Mouse (Mus musculus): ENCODE measurements at regions not wholly inside any gene's neighbourhood (a gene's known extent, or its start where the extent isn't known, plus 50 kb on each side); places are given as distances from the start of the nearest gene placed in this dataset.
A peak's percentile ranks its signal among the peaks of the same experiment; 100 is the strongest.

DNA sequence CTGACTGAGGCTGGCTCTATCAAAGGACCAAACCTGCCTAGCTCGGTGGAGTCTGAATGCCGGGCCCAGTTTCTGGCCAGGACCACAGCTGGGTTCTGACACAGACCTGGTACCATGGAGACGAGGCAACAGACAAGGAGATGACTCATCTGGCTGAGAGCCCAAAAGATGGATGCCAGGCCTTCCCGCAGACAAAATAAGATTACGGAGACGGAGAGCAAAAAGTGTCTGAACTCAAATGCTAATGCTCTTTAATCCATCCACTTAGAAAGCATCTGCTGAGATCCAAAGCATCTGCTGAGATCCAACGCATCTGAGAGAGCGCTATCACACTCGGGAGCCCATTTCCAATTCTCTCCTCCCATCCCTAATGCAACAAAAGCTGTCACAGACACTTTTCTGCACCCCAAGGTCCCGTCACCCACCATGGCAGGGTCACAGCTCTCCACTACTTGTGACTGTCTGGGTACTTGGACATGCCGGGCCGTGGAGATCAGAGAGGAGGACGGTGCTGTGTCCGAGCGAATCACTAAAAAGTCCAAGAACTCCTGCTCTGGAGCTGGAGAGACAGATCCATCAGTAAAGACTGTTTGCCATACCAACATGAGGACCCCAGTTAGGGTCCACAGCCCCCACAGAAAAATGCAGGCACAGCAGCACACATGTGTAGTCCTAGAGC lies 278.3 kb upstream of the Sulf2 start:
- Histone ChIP-seq H3K27me3 (replicated peaks) (no peaks in the 10 kb centered on the region), H3K9me3 (replicated peaks) (no peaks in the 10 kb centered on the region), H3K4me1 (replicated peaks) (peaks cover 45% of the 10 kb centered on the region), H3K4me3 (no peak overlapping the region), H3K27ac (ENCODE audit: poor library complexity, severe bottlenecking) (peak overlapping the region; percentile 35), H3K36me3 (no peaks in the 10 kb centered on the region), H3K4me2 (no peak overlapping the region), H3K9ac (no peak overlapping the region)
- ATAC-seq (ENCODE audit: insufficient number of reproducible peaks, low FRiP score) = no peak
- 42% methylated on average over 15 of the region's 15 CpGs for WGBS

DNA sequence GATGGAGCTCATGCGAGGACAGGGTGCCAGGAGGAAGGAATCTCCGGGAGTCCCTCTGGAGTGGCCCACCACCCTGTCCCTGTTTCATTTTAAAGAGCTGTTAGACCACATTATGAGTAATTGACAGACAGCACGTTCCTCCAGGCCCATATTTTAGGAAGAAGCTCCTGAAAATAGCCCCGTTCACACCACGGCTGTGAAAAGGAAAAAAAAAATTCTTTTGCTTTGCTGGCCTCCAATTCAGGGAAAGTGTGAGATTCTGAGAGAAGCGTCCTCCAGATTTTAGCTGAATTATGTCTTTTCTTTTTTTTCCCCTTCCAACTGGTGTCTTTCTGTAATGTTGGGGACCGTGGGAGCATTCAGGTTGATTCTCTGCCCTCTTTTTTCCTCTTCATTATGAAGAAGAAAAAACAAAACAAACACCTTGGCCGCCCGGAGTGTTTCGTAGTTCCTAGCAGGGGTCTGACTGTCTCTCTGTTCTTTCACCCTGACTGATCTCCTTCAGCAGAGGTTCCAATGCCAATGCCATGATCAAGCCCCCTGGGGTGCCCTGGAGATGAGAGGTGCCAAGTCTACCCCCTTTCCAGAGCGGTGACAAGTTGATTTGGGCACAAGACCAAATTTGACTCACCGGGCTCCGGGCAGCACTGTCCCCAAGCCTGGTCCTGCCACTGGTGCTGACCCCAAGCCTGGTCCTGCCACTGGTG lies 277.6 kb upstream of the Sulf2 start:
- H3K4me1 ChIP-seq (replicated peaks) = peaks cover 46% of the 10 kb centered on the region
- 70% methylated on average over 13 of the region's 13 CpGs for WGBS

GRCm38 (mm10) chr2:166432531-166432930 lies 277.1 kb upstream of the Sulf2 start:
- peaks cover 52% of the 10 kb centered on the region for H3K4me1 ChIP-seq (replicated peaks)
- no peaks in the 10 kb centered on the region for H3K9me3 ChIP-seq (replicated peaks)
- H3K4me2 ChIP-seq = no peak overlapping the region
- 71% methylated on average over 8 of the region's 8 CpGs for WGBS
- H3K27me3 ChIP-seq (replicated peaks) = no peaks in the 10 kb centered on the region
- H3K9ac ChIP-seq = no peak overlapping the region
- ATAC-seq (ENCODE audit: insufficient number of reproducible peaks, low FRiP score) = no peak
- H3K27ac ChIP-seq (ENCODE audit: poor library complexity, severe bottlenecking) = no peak overlapping the region
- H3K4me3 ChIP-seq = no peak overlapping the region
- no peaks in the 10 kb centered on the region for H3K36me3 ChIP-seq

More for the DNA sequence above, 277.6 kb upstream of the Sulf2 start:
- peak overlapping the region; percentile 35; the same call in 1 of the 2 replicates for H3K27ac ChIP-seq (ENCODE audit: poor library complexity, severe bottlenecking)
- H3K36me3 ChIP-seq = no peaks in the 10 kb centered on the region
- no peak overlapping the region for H3K4me3 ChIP-seq
- H3K4me2 ChIP-seq = no peak overlapping the region
- H3K27me3 ChIP-seq (replicated peaks) = no peaks in the 10 kb centered on the region
- no peaks in the 10 kb centered on the region for H3K9me3 ChIP-seq (replicated peaks)
- no peak overlapping the region for H3K9ac ChIP-seq
- no peak for ATAC-seq (ENCODE audit: insufficient number of reproducible peaks, low FRiP score)

DNA sequence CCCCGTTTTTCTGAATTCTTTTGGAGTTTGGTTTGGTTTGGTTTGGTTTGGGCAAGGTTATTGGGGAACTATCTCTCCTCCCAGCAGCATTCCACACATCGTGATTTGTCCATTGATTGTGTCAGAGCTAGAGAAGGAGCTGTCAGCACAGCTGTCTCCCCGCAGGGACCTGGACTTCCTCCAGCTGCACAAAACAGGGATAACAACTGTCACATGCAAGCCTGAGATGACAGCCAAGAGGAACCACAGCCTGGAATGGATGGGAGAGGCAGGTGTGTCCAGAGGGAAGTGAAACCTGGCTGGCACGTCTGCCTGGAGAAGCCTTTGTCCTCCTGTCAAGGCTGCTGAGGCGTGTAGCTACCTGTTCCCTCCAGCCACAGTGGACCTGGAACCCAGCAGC lies 274.5 kb upstream of the Sulf2 start:
- 25% methylated on average over 5 of the region's 5 CpGs for WGBS
- no peak for ATAC-seq (ENCODE audit: insufficient number of reproducible peaks, low FRiP score)
- H3K9me3 ChIP-seq (replicated peaks) = no peaks in the 10 kb centered on the region
- no peaks in the 10 kb centered on the region for H3K27me3 ChIP-seq (replicated peaks)
- H3K27ac ChIP-seq (ENCODE audit: poor library complexity, severe bottlenecking) = peak overlapping the region; percentile 17
- peaks cover 75% of the 10 kb centered on the region for H3K4me1 ChIP-seq (replicated peaks)
- no peak overlapping the region for H3K4me2 ChIP-seq
- H3K4me3 ChIP-seq = no peak overlapping the region
- H3K9ac ChIP-seq = no peak overlapping the region
- no peaks in the 10 kb centered on the region for H3K36me3 ChIP-seq

DNA sequence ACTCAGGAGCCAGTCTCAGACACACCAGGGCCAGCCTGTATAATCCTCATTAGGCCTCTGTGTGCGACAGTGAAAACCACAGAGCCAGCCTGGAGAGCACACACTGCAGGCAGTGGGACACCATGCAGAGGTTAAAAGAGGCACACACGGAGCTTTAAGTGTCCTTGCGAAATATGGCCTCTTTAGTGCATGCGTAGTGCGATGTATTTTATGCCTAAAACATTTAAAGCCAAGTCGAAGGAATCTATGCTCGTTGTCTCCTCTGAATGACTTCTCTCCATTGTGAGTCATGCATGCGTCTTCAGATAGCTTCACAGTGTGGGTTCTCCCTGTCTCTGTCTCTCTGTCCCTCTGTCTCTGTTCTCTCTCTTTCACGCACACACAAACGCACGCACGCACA lies 274.0 kb upstream of the Sulf2 start:
- Histone ChIP-seq H3K27ac (ENCODE audit: poor library complexity, severe bottlenecking) (peak overlapping the region; percentile 17), H3K36me3 (no peaks in the 10 kb centered on the region), H3K27me3 (replicated peaks) (no peaks in the 10 kb centered on the region), H3K4me2 (no peak overlapping the region), H3K9ac (no peak overlapping the region), H3K4me3 (no peak overlapping the region), H3K9me3 (replicated peaks) (no peaks in the 10 kb centered on the region), H3K4me1 (replicated peaks) (peaks cover 71% of the 10 kb centered on the region)
- WGBS = 65% methylated on average over 12 of the region's 12 CpGs
- ATAC-seq (ENCODE audit: insufficient number of reproducible peaks, low FRiP score) = no peak

DNA sequence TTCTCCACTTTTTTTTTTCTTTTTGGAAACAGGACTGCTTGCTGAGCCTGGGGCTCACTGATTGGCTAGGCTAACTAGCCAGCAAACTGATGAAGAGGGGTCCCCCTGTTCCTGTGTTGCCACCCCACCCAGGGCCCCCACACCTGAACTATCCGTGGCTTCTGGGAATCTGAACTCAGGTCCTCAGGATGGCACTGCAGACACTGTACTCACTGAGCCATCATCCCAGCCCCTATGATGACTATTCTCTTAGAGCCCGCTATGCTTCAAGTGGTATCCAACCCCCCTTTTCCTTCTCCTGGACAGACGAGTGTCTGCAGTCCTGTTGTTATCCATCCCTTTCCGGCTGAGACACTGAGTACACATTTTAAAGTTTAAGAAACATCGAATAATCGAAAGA lies 271.9 kb upstream of the Sulf2 start:
- H3K4me3 ChIP-seq = no peak overlapping the region
- H3K9me3 ChIP-seq (replicated peaks) = no peaks in the 10 kb centered on the region
- H3K27ac ChIP-seq (ENCODE audit: poor library complexity, severe bottlenecking) = peak overlapping the region; percentile 73
- ATAC-seq (ENCODE audit: insufficient number of reproducible peaks, low FRiP score) = no peak
- 51% methylated on average over 6 of the region's 6 CpGs for WGBS
- no peak overlapping the region for H3K9ac ChIP-seq
- H3K4me2 ChIP-seq = peak overlapping the region; percentile 38; the same call in 1 of the 2 replicates
- H3K4me1 ChIP-seq (replicated peaks) = peaks cover 51% of the 10 kb centered on the region
- H3K36me3 ChIP-seq = no peaks in the 10 kb centered on the region
- H3K27me3 ChIP-seq (replicated peaks) = no peaks in the 10 kb centered on the region

GRCm38 (mm10) chr2:166426960-166427359 lies 271.5 kb upstream of the Sulf2 start:
- no peaks in the 10 kb centered on the region for H3K9me3 ChIP-seq (replicated peaks)
- H3K27me3 ChIP-seq (replicated peaks) = no peaks in the 10 kb centered on the region
- peak overlapping the region; percentile 73 for H3K27ac ChIP-seq (ENCODE audit: poor library complexity, severe bottlenecking)
- peak; percentile 69 for ATAC-seq (ENCODE audit: insufficient number of reproducible peaks, low FRiP score)
- peaks cover 46% of the 10 kb centered on the region for H3K4me1 ChIP-seq (replicated peaks)
- WGBS = 10% methylated on average over 10 of the region's 10 CpGs
- peak overlapping the region; percentile 38 for H3K4me2 ChIP-seq
- H3K9ac ChIP-seq = no peak overlapping the region
- no peaks in the 10 kb centered on the region for H3K36me3 ChIP-seq
- H3K4me3 ChIP-seq = no peak overlapping the region

DNA sequence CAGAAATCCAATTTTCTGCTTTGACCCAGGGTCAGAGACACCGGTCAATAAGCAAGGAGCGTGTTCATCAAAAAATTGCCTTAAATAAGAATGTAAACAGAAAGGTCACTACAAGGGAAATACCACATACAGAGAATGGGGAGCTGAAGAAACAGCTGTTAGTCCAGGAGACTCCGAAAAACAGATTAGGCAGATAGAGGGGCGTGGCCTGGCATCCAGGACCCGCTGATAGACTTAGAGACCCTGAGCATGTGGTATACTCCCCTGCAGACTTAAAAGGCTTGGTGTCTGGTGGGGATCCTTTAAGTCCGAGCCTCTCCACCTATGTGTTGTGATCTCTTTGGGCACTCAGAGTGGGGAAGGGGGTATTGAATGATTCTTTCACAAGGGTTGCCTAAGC lies 271.0 kb upstream of the Sulf2 start:
- Histone ChIP-seq H3K4me2 (0 out of 2 replicates have a peak overlapping the region, but pooled peaks have one; percentile 38), H3K36me3 (no peaks in the 10 kb centered on the region), H3K27me3 (replicated peaks) (no peaks in the 10 kb centered on the region), H3K9me3 (replicated peaks) (no peaks in the 10 kb centered on the region), H3K4me3 (no peak overlapping the region), H3K9ac (no peak overlapping the region), H3K27ac (ENCODE audit: poor library complexity, severe bottlenecking) (peak overlapping the region; percentile 73), H3K4me1 (replicated peaks) (peaks cover 45% of the 10 kb centered on the region)
- no peak for ATAC-seq (ENCODE audit: insufficient number of reproducible peaks, low FRiP score)
- 35% methylated on average over 6 of the region's 6 CpGs for WGBS

- Histone ChIP-seq H3K4me3 (no peak overlapping the region), H3K36me3 (no peaks in the 10 kb centered on the region), H3K4me1 (replicated peaks) (peaks cover 43% of the 10 kb centered on the region), H3K4me2 (no peak overlapping the region), H3K9me3 (replicated peaks) (0 out of 2 replicates have a peak, but pooled peaks cover 3% of the 10 kb centered on the region), H3K9ac (no peak overlapping the region), H3K27me3 (replicated peaks) (no peaks in the 10 kb centered on the region), H3K27ac (ENCODE audit: poor library complexity, severe bottlenecking) (no peak overlapping the region)
- WGBS = 80% methylated on average over 3 of the region's 3 CpGs
- no peak for ATAC-seq (ENCODE audit: insufficient number of reproducible peaks, low FRiP score)
Observed at GRCm38 (mm10) chr2:166425141-166425540, 269.7 kb upstream of the Sulf2 start.

GRCm38 (mm10) chr2:166423132-166423660 lies 267.7 kb upstream of the Sulf2 start:
- 83% methylated on average over 6 of the region's 6 CpGs for WGBS
- Histone ChIP-seq H3K36me3 (no peaks in the 10 kb centered on the region), H3K27ac (ENCODE audit: poor library complexity, severe bottlenecking) (no peak overlapping the region), H3K4me3 (no peak overlapping the region), H3K27me3 (replicated peaks) (no peaks in the 10 kb centered on the region), H3K9ac (no peak overlapping the region), H3K4me2 (no peak overlapping the region), H3K4me1 (replicated peaks) (peaks cover 31% of the 10 kb centered on the region), H3K9me3 (replicated peaks) (0 out of 2 replicates have a peak, but pooled peaks cover 3% of the 10 kb centered on the region)
- ATAC-seq (ENCODE audit: insufficient number of reproducible peaks, low FRiP score) = no peak

GRCm38 (mm10) chr2:166420275-166420674 lies 264.8 kb upstream of the Sulf2 start:
- Histone ChIP-seq H3K9ac (no peak overlapping the region), H3K9me3 (replicated peaks) (0 out of 2 replicates have a peak, but pooled peaks cover 3% of the 10 kb centered on the region), H3K27me3 (replicated peaks) (no peaks in the 10 kb centered on the region), H3K36me3 (no peaks in the 10 kb centered on the region), H3K4me3 (no peak overlapping the region), H3K27ac (ENCODE audit: poor library complexity, severe bottlenecking) (no peak overlapping the region), H3K4me2 (no peak overlapping the region), H3K4me1 (replicated peaks) (peaks cover 12% of the 10 kb centered on the region)
- 66% methylated on average over 8 of the region's 8 CpGs for WGBS
- ATAC-seq (ENCODE audit: insufficient number of reproducible peaks, low FRiP score) = no peak
